Mouse (Mus musculus) gastrocnemius, adult 18-20 months (tissue): Measurements from ENCODE around the gene Ugt1a6a. TPM values are rescaled to one million over a fixed set of nuclear protein-coding genes. Genes with fewer than 3 reads are reported as not detected.
A peak's percentile ranks its signal among the peaks of the same experiment; 100 is the strongest.
"Not testable (repeated sequence)": the region's sequence is repeated elsewhere in the genome, so short reads cannot be mapped to it uniquely, and the experiment has no call there.

Experiments
- DNase-seq: peaks from one replicate; pipeline ENCODE4 v3.0.0; 2021; ENCODE audit warnings: low spot score
- total RNA-seq, 2 experiments: library from RNA; stranded (reverse); gene quantifications; 2 replicates each; pipeline ENCODE4 v1.2.3; 2021

The Ugt1a6a gene
- total RNA-seq, 2 experiments from 2014 or later, result 0.66 to 1.4 TPM

DNA sequence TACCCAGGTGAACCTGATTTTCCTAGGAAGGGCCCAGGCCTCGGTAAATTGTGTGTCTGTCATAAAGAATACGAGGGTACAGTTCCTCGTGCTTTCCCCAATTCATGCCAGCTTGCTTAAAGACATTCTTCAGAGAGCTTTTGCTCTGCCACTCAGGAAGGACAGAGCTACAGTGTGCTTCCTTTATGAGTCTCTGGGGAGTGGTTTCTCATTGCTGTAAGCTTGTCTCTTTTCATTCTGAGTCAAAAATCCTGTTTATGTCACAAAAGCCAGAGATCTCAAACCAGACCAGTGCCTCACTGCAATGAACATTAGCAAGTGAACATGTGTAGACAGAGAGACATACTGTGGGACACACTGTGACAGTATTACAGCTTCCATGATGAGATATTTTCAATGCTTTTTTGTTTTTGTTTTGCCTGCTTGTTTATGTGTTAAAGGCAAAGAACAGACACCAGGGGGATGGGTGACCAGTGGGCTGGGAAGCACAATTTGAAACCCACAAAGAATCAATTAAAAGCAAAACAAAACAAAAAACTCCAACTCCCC, 627 bp upstream of the Ugt1a6a start:
- DNase-seq, result no peak

DNA sequence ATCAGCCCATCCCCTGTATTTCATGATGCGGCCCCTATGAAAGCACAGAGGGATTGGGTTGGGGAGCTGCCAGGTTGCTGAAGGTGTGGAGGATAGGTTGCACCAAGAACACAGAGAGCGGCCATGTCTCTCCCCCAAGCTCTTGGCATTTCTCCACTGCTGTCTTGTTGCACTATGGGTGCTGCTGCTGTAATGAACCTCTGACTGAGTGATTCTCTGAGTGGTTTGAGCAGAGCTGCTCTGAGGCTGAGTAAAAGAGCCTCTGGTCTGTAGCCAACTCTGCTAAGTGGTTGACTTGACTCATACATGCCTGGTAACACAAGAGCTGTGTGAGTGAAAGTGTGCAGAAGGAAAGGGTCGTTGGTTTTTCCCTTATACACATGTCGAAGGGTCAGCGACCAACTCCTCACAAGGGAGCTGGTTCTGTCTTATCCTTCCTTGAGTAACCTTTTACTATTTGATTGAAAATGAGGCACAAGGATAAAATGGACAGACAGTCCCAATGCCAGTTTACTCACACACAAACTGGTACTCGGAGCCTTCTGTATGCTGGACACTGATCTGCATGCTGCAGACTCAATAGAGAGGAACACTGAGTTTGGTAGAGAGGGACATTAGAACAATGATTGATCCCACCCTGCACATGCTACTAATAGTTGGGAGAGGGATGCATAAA, 758 bp downstream of the Ugt1a6a start:
- DNase-seq, result not testable (repeated sequence)

DNA sequence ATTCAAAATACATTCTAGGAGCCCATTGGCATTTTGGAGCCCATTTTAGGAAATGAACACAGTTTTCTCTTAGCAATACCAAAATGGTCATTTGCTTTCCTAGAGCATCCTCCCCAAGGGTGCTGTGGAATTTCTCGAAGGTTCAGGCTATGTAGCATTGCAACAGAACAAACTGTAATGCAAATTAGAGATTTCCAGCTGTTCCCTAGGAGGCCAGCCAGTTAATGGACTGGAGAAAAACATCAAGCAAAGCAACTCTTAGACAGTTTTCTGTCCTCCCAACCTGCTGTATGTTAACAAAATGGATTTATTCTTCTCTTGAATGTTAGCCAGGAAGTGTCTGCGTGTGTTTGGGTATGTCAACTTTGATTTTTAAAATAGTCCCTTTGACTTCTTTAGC, 2.0 kb downstream of the Ugt1a6a start:
- no peak for DNase-seq

DNA sequence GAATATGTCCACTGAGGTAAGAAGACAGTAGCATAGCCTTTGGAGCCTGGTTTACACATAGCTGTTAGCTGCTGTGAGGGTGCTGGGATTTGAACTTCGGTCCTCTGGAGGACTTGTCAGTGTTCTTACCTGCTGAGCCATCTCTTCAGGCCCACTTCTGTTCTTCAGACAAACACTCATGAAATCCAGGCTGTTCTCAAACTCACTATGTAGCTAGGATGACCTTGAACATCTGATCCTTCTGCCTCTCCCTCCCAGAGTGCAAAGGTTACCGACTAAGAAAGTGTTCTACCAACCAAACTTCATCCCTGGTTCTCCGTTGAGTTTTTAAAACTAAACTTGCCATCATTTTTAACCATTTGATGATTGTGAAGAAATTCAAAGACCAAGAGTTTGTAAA, 2.7 kb downstream of the Ugt1a6a start:
- DNase-seq, result no peak

DNA sequence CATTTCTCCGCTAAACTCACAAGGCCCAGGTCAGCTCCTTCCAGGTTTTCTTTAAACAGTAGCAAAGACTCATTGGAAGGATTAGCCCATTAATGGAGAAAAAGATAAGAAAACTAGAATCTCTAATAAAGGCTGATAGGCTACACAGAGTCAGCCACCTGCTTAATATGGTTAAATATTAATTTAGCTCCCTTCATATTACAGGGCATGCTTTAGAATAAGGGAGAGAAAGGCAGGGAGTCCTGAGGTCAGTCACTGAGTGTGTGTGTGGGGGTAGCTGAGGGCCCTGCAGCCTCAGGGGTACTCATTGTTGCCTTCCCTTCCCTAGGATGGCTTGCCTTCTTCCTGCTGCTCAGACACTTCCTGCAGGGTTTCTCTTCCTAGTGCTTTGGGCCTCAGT, 3.5 kb downstream of the Ugt1a6a start:
- DNase-seq, result no peak

DNA sequence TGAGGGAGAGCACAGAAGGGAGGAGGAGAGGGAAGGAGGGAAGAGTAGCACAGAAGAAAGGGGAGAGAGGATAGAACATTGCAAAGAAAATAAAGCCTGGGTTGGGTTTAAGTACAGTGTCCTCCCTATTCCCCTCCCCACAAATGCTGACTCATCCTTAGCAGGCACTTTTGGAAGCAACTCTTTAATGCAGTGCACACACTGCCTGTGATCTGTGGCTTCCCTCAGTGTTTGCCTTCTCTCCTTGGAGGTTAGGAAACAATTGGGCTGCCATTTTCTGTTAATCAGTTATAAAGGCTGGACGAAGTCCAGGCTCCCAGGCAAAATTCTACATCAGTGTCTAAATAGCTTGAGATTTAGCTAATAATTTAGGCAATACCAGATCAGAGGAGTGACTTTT, 5.9 kb downstream of the Ugt1a6a start:
- not testable (repeated sequence) for DNase-seq

DNA sequence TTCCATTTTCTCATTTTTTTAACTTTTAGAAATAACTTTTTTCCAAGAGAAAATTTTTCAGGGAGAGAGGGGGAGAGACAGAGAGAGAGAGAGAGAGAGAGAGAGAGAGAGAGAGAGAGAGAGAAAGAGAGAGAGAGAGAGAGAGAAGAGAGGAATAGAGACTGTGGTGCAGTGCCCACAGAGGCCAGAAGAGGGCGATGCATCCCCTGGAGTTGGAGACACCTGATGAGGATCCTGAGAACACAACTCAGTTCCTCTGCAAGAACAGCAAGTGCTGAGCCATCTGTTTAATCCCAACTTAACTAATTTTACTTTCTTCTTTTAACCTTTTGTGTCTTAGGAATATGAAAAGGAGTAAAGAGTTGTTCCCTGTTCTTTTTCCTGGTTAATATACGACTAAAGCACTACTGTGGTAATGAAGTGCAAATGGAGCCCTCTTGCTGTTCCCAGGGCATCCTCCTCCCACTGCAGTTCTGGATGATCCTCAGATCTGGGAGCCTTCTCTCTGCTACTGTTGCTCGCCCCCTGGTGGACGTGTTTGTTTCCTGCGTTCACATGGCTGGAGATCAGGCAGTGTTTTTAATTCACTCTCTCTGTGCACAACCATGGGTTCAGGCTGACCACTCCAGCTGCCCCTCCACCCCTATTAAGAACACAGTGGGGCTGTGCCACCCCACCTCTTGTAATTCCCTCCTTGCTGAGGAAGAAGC, 9.5 kb downstream of the Ugt1a6a start:
- peak; percentile 14 for DNase-seq

DNA sequence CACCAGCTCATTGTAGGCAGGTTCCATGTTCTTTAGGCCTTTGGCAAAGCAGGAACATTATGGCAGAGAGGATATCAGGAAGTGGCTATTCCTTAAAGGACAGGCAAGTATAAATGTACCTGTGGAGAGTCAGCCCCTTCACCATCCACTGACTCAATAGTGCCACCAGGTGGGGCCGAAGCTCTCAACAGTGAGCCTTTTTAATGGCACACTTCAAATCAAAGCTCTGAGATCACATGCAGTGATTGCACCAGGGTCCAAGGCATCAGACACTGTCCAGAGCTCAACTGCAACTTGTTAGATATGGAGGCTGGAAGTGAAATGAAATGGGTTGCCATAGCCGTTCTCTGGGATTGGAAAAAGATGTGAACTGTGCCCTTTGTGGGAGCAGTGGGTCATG, 10.7 kb downstream of the Ugt1a6a start:
- not testable (repeated sequence) for DNase-seq

DNA sequence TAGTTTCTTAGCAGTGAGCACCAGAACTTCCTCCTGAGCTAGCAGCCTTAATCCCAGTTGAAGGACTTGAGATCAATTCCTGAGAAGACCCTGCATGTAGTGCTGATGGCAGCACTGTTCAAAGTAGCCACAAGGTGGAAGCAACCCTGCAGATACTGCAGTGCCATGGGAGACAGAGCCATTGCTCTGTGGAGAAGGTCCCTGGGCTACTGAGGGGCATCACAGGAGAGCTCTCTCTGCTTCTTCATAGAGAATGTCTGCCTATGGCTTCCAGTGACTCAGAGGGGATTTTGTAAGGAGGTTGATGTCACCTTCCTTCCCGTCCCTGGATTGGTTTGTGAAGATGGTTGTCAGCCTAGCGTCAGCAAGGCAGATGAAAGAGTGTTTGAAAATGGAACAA, 15.5 kb downstream of the Ugt1a6a start:
- DNase-seq, result not testable (repeated sequence)

DNA sequence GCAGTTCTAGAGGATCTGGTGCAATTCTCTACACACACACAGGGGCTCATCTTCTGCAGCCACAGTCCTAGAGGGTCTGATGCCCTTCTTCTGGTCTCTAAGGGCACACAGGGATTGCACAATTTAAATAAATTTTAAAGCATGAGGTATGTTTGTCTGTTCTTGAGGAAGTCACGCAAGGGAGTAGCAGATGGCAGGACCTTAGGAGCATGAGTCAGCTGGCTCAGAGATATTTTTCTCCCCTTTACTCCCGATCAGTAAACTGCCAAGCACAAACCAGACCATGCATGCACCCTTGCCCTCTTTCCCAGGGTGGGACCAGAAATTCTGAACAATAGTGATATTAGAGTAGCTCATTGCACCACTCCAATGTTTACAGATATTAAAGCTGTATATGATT, 23.8 kb downstream of the Ugt1a6a start:
- no peak for DNase-seq

DNA sequence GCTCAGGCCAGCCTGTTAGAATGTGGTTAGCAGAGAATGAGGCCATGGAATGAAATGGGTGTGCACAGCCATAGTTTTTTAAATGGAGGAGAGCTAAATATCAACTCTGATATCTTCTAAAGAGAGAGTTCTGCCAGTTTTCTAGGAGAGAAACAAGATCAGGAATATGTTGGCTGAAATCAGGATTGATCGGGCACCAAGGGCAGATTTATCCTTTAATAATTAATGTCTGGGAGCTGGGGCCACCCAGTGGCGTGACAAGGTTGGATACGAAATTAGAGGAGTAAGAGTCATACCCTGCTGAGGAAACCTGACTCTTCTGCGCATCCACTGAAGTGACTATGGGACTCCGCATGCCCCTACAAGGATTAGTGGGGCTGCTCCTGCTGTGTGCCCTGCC, 31.1 kb downstream of the Ugt1a6a start, which contains the start of gene Ugt1a5:
Ugt1a5 (plus strand) TSS at position 302 of the 400 bp plus-strand sequence.
- DNase-seq, result no peak

DNA sequence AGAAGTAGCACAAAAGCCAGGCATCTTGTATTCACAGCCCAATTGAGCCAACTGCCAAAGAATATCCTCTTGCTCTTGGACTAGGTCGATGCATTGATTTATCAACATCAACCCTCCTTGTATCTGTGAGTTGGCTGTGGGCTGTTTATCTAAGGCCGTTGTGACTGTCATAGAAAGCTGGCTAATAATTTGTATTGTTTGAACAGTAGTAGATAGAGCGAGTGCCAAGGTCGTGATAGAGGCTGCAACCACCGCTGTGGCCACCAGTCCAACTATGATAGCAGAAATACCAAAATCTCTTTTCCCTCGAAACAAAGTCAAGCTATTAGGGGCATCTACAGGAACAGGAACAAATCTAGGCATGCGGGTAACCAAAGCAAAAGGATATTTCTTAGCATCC, 37.6 kb downstream of the Ugt1a6a start:
- DNase-seq, result not testable (repeated sequence)

DNA sequence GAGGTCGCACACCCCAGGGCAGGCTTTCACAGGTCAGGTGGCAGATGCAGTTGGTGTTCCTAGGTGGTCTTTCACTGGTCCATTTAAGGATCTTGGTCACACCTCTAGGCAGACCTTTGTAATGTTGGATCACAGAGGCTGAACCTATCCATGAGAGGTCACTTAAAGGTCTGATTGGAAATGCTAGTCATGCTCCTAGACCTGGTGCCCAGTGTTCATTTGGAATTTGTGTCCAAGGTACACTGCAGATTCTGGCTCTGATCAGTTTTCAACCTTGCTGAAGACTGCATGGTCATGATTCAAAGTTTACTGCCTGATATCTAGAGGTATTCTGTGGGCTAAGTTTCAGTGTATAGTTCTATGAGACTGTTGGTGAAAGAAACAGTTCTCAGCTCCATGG, 45.0 kb downstream of the Ugt1a6a start:
- no peak for DNase-seq

DNA sequence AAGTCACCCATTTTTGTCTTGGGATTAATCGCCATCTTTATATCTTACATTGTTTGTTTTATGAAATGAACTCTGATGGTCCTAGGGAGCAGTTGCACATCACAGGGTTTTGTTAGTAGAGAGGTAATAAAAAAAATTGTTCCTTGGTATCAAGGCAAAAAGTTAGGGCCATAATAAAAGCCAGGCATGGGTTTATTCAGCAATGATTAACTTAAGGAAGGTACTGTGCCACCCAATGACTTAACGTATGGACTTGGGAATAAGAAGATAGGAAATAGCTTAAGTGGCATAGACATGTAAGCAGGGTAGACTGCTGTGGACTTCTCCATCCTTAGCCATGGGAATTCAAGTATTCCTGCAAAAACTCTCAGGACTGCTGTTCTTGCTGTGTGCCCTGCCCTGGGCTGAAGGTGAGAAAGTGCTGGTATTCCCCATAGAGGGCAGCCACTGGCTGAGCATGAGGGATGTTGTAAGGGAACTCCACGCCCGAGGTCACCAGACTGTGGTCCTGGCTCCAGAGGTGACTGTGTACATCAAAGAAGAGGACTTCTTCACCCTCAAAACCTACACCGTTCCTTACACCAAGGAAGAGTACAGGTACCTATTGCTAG, 51.8 kb downstream of the Ugt1a6a start:
- DNase-seq, result no peak

DNA sequence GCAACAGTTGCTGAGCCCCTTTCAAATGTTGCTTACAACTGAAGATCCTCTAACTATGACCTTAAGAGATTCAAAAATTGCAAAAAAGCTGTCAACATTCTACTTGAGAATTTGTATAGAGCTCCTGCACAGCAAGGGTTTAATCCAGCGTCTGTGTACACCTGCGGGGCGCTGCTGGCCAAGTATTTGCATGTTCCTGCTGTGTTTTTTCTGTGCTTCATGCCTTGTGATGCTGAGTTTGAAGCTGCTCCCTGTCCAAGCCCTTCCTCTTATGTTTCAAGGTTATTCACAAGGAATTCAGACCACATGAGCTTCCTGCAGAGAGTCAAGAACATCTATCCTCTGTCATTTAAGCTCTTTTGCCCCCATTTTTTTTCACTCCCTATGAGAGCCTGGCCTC, 57.5 kb downstream of the Ugt1a6a start:
- DNase-seq, result no peak

DNA sequence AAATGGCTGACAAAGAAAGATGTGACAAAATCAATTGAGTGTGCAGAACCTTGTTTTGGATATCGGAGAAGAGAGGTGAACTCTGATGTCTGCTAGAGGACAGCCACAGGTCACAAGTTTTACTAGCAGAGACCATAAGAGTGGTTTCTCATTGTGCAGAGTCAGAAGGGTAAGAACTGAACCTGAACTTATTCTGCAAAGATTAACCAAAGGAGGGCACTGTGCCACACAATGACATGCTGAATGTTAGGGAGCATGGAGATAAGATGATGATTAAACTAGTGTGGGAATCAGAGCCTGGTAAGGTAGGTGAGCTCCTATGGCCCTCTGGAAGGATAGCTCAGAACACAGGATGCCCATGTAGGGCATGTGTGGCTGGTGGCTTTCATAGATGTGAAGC, 61.1 kb downstream of the Ugt1a6a start:
- no peak for DNase-seq

DNA sequence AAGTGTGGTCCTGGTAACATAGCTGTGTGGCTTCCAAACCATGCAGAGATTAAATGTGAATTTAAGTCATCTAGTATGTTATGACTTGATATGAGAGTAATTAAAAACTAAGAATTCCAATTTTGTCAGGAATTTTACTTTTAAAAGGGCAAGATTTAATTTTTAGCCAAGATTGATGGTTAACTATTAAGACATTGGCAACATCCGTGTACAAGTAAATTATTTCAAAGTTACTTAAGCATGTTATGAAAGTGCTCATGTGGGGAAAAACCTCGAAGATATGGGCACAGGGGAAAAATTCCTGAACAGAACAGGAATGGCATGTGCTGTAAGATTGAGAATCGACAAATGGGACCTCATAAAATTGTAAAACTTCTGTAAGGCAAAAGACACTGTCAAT, 62.8 kb downstream of the Ugt1a6a start:
- DNase-seq, result no peak

DNA sequence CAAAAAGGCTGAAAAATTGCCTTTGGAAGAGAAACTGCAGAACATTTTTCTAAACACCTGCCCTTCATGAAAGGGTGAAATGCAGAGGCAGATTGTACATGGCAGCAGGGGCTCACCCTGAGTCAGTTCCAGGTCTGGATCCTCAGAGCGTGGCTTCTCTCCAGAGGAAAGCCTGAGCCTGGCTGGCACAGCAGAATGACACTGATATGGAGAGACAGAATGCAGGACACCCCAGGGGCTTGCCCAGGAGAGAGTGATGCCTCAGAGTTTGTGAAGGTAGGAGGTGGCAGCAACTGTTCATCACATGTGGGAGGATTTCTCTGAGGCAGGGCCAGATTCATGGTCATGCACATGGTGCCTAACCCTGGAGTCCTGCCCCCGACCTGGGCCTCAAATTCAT, 65.4 kb downstream of the Ugt1a6a start:
- no peak for DNase-seq

DNA sequence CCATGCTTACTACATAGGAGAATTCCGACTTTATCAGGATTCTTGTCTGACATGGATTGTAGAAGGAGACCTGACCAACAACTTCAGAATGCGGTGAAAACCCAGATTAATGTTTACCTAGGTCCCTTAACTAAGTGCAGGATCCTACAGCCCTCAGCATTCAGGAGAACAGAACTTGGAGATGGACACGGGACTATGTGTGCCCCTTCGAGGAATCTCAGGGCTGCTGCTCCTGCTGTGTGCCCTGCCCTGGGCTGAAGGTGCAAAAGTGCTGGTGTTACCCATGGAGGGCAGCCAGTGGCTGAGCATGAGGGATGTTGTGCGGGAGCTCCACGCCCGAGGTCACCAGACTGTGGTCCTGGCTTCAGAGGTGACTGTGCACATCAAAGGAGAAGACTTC, 65.8 kb downstream of the Ugt1a6a start, which contains the start of gene Ugt1a2:
Ugt1a2 (plus strand) TSS at position 146 of the 400 bp plus-strand sequence.
- DNase-seq, result no peak

DNA sequence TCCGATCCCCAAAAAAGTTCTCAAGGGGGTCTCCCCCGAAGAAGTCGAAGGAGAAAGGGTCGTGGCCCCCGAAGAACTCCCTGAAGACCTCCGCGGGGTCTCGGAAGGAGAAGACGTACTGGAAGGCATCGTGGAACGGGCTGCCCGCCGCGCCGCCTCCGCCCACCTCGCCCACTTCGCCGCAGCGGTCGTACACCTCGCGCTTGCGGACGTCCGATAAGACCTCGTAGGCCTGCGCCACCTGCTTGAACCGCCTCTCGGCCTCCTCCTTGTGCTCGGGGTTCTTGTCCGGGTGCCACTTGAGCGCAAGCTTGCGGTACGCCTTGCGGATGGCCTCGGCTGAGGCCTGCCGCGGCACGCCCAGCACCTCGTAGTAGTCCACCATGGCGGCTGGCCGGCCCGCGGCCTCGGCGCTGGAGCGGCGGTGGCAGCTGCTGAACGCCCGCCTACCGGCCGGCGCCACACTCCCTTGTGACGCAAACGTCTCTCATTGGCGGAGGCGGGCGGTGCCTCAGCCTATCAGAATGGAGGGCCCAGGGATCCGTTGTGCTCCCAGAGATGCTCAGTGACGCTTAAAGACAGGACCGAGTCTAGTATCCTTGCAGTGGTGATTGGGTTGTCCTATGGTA, 70.8 kb downstream of the Ugt1a6a start, which contains the start of gene Dnajb3:
Dnajb3 (minus strand) TSS at position 489 of the 629 bp plus-strand sequence.
- no peak for DNase-seq

DNA sequence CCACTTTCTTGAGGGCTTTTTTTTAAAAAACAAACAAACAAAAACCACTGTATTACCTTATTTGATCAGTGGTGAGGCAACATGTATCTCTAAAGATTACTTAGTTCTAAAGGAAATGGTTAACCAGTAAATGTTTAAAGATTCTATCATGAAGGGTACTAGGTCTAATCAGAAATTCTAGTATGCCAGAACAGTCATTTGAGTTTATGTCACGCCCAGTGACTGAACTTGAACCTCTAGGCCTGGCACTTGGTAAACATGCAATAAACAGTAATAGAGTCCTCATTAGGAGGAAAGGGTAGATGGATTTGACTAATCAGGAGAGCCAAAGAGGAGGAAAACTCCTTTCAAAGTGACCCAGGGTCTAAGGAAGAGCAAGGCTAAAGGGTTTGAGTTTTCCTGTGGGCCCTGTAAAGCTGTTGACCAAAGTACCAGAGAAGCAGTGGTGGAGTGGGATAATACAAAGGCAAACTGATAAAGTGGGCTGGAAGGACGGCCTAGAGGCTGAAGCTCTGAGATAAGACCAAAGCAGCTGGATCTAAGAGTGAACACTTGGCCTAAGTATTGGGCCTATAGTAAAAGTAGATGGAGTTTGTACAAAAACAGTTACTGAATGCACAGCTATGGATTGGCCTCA, 72.4 kb downstream of the Ugt1a6a start:
- DNase-seq, result no peak
